Mouse (Mus musculus) liver, postnatal 0 days (tissue): ENCODE measurements around the gene Siglec1.

Experiments
- CTCF ChIP-seq: sonication (generic); IDR thresholded peaks from 2 replicates; pipeline ENCODE4 v1.5.1; 2016; ENCODE audit warnings: antibody characterized with exemption, low read depth
- EP300 ChIP-seq: IDR thresholded peaks from 2 replicates; pipeline ENCODE4 v1.6.1; 2016; ENCODE audit warnings: antibody characterized with exemption, low read depth, mild to moderate bottlenecking

- TF ChIP-seq CTCF (no peak), EP300 (no peak)
These were observed 59.6 kb downstream of the Siglec1 start for GRCm38 (mm10) chr2:131026941-131027340.
